Mouse (Mus musculus): Measurements from ENCODE around the gene E430018J23Rik. TPM values are rescaled to one million over a fixed set of nuclear protein-coding genes. Genes with fewer than 3 reads are reported as not detected.
A peak's percentile ranks its signal among the peaks of the same experiment; 100 is the strongest.

Gene E430018J23Rik
- total and polyA plus RNA-seq, 3 experiments: 2.1 to 2.5 TPM; not detected in 1

GRCm38 (mm10) chr7:127344371-127344770, 49.1 kb downstream of the E430018J23Rik start:
- Histone ChIP-seq H3K36me3 (ENCODE audit: control insufficient read depth in 1 of 2, insufficient read depth in 2 of 2, low read length in 2 of 2) (0 out of 4 replicates have a peak, but pooled peaks cover 0 to 3% of the 10 kb centered on the region in 2 experiments), H3K9ac (ENCODE audit: control insufficient read depth, low read depth, low read length, poor library complexity, severe bottlenecking) (no peak overlapping the region), H3K27me3 (ENCODE audit: control insufficient read depth in 1 of 2, insufficient read depth in 2 of 2, low read length in 2 of 2) (no peaks in the 10 kb centered on the region), H3K27ac (ENCODE audit: control insufficient read depth, low read depth, low read length) (no peak overlapping the region), H3K4me1 (ENCODE audit: control insufficient read depth in 1 of 2, insufficient read depth in 2 of 2, low read length in 2 of 2) (peaks cover 5 to 9% of the 10 kb centered on the region in 2 experiments; a peak in 3 of 4 replicates), H3K79me2 (ENCODE audit: control insufficient read depth, insufficient read depth, low read length, poor library complexity) (peaks cover 5% of the 10 kb centered on the region; the same call in 1 of the 2 replicates), H3K9me3 (replicated peaks; ENCODE audit: insufficient read depth, low read length) (no peaks in the 10 kb centered on the region), H3K4me3 (ENCODE audit: control insufficient read depth in 1 of 2, insufficient read depth in 1 of 2, low read depth in 2 of 2, low read length in 2 of 2) (peak overlapping the region in 1 of 2 experiments; percentile 97; a peak in 1 of 4 replicates)
- TF ChIP-seq ETS1 (IDR thresholded peaks at IDR 0.05; ENCODE audit: low read depth, low read length) (no peak), EP300 (IDR thresholded peaks at IDR 0.05; ENCODE audit: low read depth in 1 of 2, low read length in 2 of 2) (no peak), ZNF384 (IDR thresholded peaks at IDR 0.05; ENCODE audit: low read depth, low read length) (no peak), UBTF (IDR thresholded peaks at IDR 0.05; ENCODE audit: borderline replicate concordance, insufficient read depth, low read depth, low read length) (no peak), MXI1 (IDR thresholded peaks at IDR 0.05; ENCODE audit: low read depth, low read length) (no peak)
- DNase-seq (ENCODE audit: low read depth, low spot score): no peak

GRCm38 (mm10) chr7:127343351-127344019, 49.9 kb downstream of the E430018J23Rik start:
- H3K27me3 ChIP-seq (ENCODE audit: control insufficient read depth in 1 of 2, insufficient read depth in 2 of 2, low read length in 2 of 2): no peaks in the 10 kb centered on the region
- 0 out of 4 replicates have a peak, but pooled peaks cover 0 to 3% of the 10 kb centered on the region in 2 experiments for H3K36me3 ChIP-seq (ENCODE audit: control insufficient read depth in 1 of 2, insufficient read depth in 2 of 2, low read length in 2 of 2)
- DNase-seq (ENCODE audit: low read depth, low spot score): no peak
- H3K4me1 ChIP-seq (ENCODE audit: control insufficient read depth in 1 of 2, insufficient read depth in 2 of 2, low read length in 2 of 2): peaks cover 5 to 9% of the 10 kb centered on the region in 2 experiments; a peak in 3 of 4 replicates
- H3K27ac ChIP-seq (ENCODE audit: control insufficient read depth, low read depth, low read length): no peak overlapping the region
- H3K4me3 ChIP-seq (ENCODE audit: control insufficient read depth in 1 of 2, insufficient read depth in 1 of 2, low read depth in 2 of 2, low read length in 2 of 2): no peak overlapping the region
- no peaks in the 10 kb centered on the region for H3K9me3 ChIP-seq (replicated peaks; ENCODE audit: insufficient read depth, low read length)
- H3K9ac ChIP-seq (ENCODE audit: control insufficient read depth, low read depth, low read length, poor library complexity, severe bottlenecking): no peak overlapping the region
- H3K79me2 ChIP-seq (ENCODE audit: control insufficient read depth, insufficient read depth, low read length, poor library complexity): peaks cover 5% of the 10 kb centered on the region; the same call in 1 of the 2 replicates
- TF ChIP-seq MAX (IDR thresholded peaks at IDR 0.05; ENCODE audit: low read length) (no peak), USF2 (IDR thresholded peaks at IDR 0.05; ENCODE audit: borderline replicate concordance in 1 of 2, insufficient read depth in 1 of 2, low read depth in 1 of 2, low read length in 2 of 2) (no peak), MEF2A (IDR thresholded peaks at IDR 0.05; ENCODE audit: extremely low read depth, insufficient replicate concordance, low read depth, low read length, poor library complexity, severe bottlenecking) (no peak)

DNA sequence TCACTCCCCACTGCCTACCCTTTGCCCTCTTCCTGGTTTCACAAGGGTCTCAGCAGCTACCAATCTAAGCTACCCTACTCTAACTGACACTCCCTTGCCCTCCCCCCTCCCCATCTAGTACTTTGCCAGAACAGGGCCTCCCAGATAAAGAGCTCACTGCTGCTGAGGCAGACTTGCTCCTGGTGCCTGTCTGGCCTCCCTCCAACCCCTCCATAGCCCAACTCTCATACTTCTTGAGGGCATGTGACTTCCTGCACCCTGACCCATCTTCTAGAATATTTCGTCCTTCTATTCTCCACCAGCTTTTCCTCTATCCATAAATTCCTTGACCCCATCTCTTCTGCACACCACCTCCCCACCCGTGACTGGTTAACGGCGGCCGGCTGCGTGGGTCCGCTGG, 50.5 kb downstream of the E430018J23Rik start:
- 0 out of 4 replicates have a peak, but pooled peaks cover 0 to 3% of the 10 kb centered on the region in 2 experiments for H3K36me3 ChIP-seq (ENCODE audit: control insufficient read depth in 1 of 2, insufficient read depth in 2 of 2, low read length in 2 of 2)
- peaks cover 5% of the 10 kb centered on the region; the same call in 1 of the 2 replicates for H3K79me2 ChIP-seq (ENCODE audit: control insufficient read depth, insufficient read depth, low read length, poor library complexity)
- H3K27me3 ChIP-seq (ENCODE audit: control insufficient read depth in 1 of 2, insufficient read depth in 2 of 2, low read length in 2 of 2): no peaks in the 10 kb centered on the region
- no peaks in the 10 kb centered on the region for H3K9me3 ChIP-seq (replicated peaks; ENCODE audit: insufficient read depth, low read length)
- no peak for DNase-seq (ENCODE audit: low read depth, low spot score)
- TF ChIP-seq TAL1 (IDR thresholded peaks at IDR 0.05; ENCODE audit: low read length) (no peak), POLR2AphosphoS2 (IDR thresholded peaks at IDR 0.05; ENCODE audit: low read length) (peak; percentile 70; the same call in 1 of the 2 replicates), BHLHE40 (IDR thresholded peaks at IDR 0.05; ENCODE audit: borderline replicate concordance, low read depth, low read length) (no peak), USF1 (IDR thresholded peaks at IDR 0.05; ENCODE audit: low read depth, low read length) (peak; percentile 68; the same call in 1 of the 2 replicates)
- H3K4me1 ChIP-seq (ENCODE audit: control insufficient read depth in 1 of 2, insufficient read depth in 2 of 2, low read length in 2 of 2): peaks cover 5 to 9% of the 10 kb centered on the region in 2 experiments; a peak in 3 of 4 replicates
- no peak overlapping the region for H3K27ac ChIP-seq (ENCODE audit: control insufficient read depth, low read depth, low read length)
- H3K9ac ChIP-seq (ENCODE audit: control insufficient read depth, low read depth, low read length, poor library complexity, severe bottlenecking): no peak overlapping the region
- no peak overlapping the region for H3K4me3 ChIP-seq (ENCODE audit: control insufficient read depth in 1 of 2, insufficient read depth in 1 of 2, low read depth in 2 of 2, low read length in 2 of 2)
